Mouse (Mus musculus) CH12.LX (cell line): Measurements from ENCODE around the gene Ift22. TPM values are rescaled to one million over a fixed set of nuclear protein-coding genes. Genes with fewer than 3 reads are reported as not detected.

Source experiments
- DNase-seq: peaks from one replicate; pipeline ENCODE4 v3.0.0-alpha.2; 2013; ENCODE audit errors: extremely low read depth
- H3K27ac ChIP-seq: 2 replicates; pipeline ENCODE4 v1.5.1; 2012; ENCODE audit warnings: low read depth, mild to moderate bottlenecking, control low read depth, moderate library complexity; ENCODE audit not compliant: insufficient read depth
- H3K27me3 ChIP-seq: replicated peaks from 2 replicates; pipeline ENCODE3; 2012; ENCODE audit warnings: inconsistent platforms
- H3K36me3 ChIP-seq, 2 experiments: replicated peaks in 1 of 2; 2 replicates each; pipeline versions ENCODE3 to v1.6.1; 2012; ENCODE audit warnings: inconsistent platforms in 1 of 2, low read length in 1 of 2, mild to moderate bottlenecking in 1 of 2, mixed read lengths in 1 of 2, moderate library complexity in 1 of 2; ENCODE audit not compliant: control insufficient read depth in 1 of 2, insufficient read depth in 1 of 2
- H3K4me1 ChIP-seq, 2 experiments: 2 replicates each; pipeline ENCODE4 v1.6.1; 2012; ENCODE audit warnings: inconsistent platforms in 1 of 2, moderate library complexity in 1 of 2; ENCODE audit not compliant: insufficient read depth in 2 of 2, control insufficient read depth in 1 of 2
- H3K4me2 ChIP-seq: 2 replicates; pipeline ENCODE4 v1.6.1; 2012; ENCODE audit warnings: low read depth, mild to moderate bottlenecking, control low read depth; ENCODE audit not compliant: poor library complexity, insufficient read depth, severe bottlenecking
- H3K4me3 ChIP-seq, 3 experiments: fragments of 150-350 bp in 1 of 3; sonication (generic) in 1 of 3; replicated peaks in 1 of 3; 2 replicates each; pipeline versions ENCODE3 to v1.5.1; 2011 to 2012; ENCODE audit warnings: low read depth in 2 of 3, low read length in 2 of 3, mild to moderate bottlenecking in 2 of 3, moderate library complexity in 2 of 3, control low read depth in 1 of 3, improper control_type of control experiment in 1 of 3, inconsistent platforms in 1 of 3, mixed read lengths in 1 of 3; ENCODE audit not compliant: poor library complexity in 1 of 3
- H3K79me2 ChIP-seq: replicated peaks from 2 replicates; pipeline ENCODE4 v1.6.1; 2012; ENCODE audit warnings: mild to moderate bottlenecking, moderate library complexity; ENCODE audit not compliant: control insufficient read depth, poor library complexity, insufficient read depth, severe bottlenecking; ENCODE audit errors: extremely low read depth
- H3K9ac ChIP-seq: 2 replicates; pipeline ENCODE4 v1.6.1; 2012; ENCODE audit warnings: low read depth, mild to moderate bottlenecking, control low read depth, moderate library complexity; ENCODE audit not compliant: insufficient read depth
- H3K9me3 ChIP-seq: replicated peaks from 2 replicates; pipeline ENCODE3; 2012; ENCODE audit warnings: low read length, inconsistent platforms, mixed read lengths
- CTCF ChIP-seq, 2 experiments: IDR thresholded peaks in 1 of 2; conservative IDR thresholded peaks in 1 of 2; 2 replicates each; pipeline ENCODE4 v1.5.1; 2011 to 2012; ENCODE audit warnings: low read depth in 2 of 2, low read length in 2 of 2, improper control_type of control experiment in 1 of 2, inconsistent platforms in 1 of 2, mild to moderate bottlenecking in 1 of 2, moderate library complexity in 1 of 2
- ETS1 ChIP-seq: conservative IDR thresholded peaks from 2 replicates; pipeline ENCODE4 v1.6.1; 2012; ENCODE audit warnings: low read depth, mild to moderate bottlenecking, inconsistent platforms, low read length, improper control_type of control experiment, moderate library complexity
- GABPA ChIP-seq: IDR thresholded peaks from 2 replicates; pipeline ENCODE4 v1.6.1; 2012; ENCODE audit warnings: low read depth, low read length, improper control_type of control experiment, inconsistent platforms; ENCODE audit not compliant: insufficient replicate concordance
- HCFC1 ChIP-seq: IDR thresholded peaks from 2 replicates; pipeline ENCODE4 v1.6.1; 2012; ENCODE audit warnings: low read depth, mild to moderate bottlenecking, inconsistent platforms, low read length, improper control_type of control experiment
- PAX5 ChIP-seq: IDR thresholded peaks from 2 replicates; pipeline ENCODE4 v1.6.1; 2012; ENCODE audit warnings: low read length, inconsistent platforms, mixed read lengths
- RAD21 ChIP-seq: IDR thresholded peaks from 2 replicates; pipeline ENCODE4 v1.6.1; 2011; ENCODE audit warnings: low read depth, mild to moderate bottlenecking, low read length, improper control_type of control experiment, moderate library complexity
- SIN3A ChIP-seq: IDR thresholded peaks from 2 replicates; pipeline ENCODE4 v1.6.1; 2012; ENCODE audit warnings: low read length, improper control_type of control experiment, inconsistent platforms
- SMC3 ChIP-seq: IDR thresholded peaks from 2 replicates; pipeline ENCODE4 v1.6.1; 2011; ENCODE audit warnings: low read depth, low read length, improper control_type of control experiment
- TCF12 ChIP-seq: IDR thresholded peaks from 2 replicates; pipeline ENCODE4 v1.6.1; 2014; ENCODE audit warnings: low read depth, mild to moderate bottlenecking, inconsistent platforms, low read length, improper control_type of control experiment
- UBTF ChIP-seq: IDR thresholded peaks from 2 replicates; pipeline ENCODE4 v1.6.1; 2012; ENCODE audit warnings: low read depth, mild to moderate bottlenecking, inconsistent platforms, low read length, improper control_type of control experiment, moderate library complexity
- USF1 ChIP-seq: IDR thresholded peaks from 2 replicates; pipeline ENCODE4 v1.6.1; 2014; ENCODE audit warnings: low read depth, mild to moderate bottlenecking, inconsistent platforms, low read length, improper control_type of control experiment
- USF2 ChIP-seq: conservative IDR thresholded peaks from 2 replicates; pipeline ENCODE4 v1.6.1; 2011; ENCODE audit warnings: low read depth, low read length, improper control_type of control experiment
- ZC3H11A ChIP-seq: IDR thresholded peaks from 2 replicates; pipeline ENCODE4 v1.6.1; 2012; ENCODE audit warnings: low read depth, mild to moderate bottlenecking, inconsistent platforms, low read length, improper control_type of control experiment
- ZKSCAN1 ChIP-seq: IDR thresholded peaks from 2 replicates; pipeline ENCODE4 v1.6.1; 2012; ENCODE audit warnings: low read depth, inconsistent platforms, low read length, improper control_type of control experiment, borderline replicate concordance
- dilution Hi-C: fragments of 300-500 bp; cut with MboI; formaldehyde crosslinking; loops from 2 replicates; pipeline ENCODE4 v1.14.3; 2020; ENCODE audit warnings: low sequenced_read_pairs; ENCODE audit not compliant: extremely low pct_unique_long_range_greater_than_20kb, extremely low pct_ligation_motif_present
- in situ Hi-C: fragments of 300-500 bp; cut with MboI; formaldehyde crosslinking; loops from 3 replicates; pipeline ENCODE4 v1.14.3; 2019; ENCODE audit warnings: low sequenced_read_pairs, low pct_ligation_motif_present, low pct_unique_long_range_greater_than_20kb, mixed read lengths
- polyA plus RNA-seq: library from polyadenylated mRNA; unstranded; fragments of >175 nt; gene quantifications from 2 replicates; pipeline ENCODE4 v1.2.1, GENCODE M21; 2012; ENCODE audit warnings: low read depth; ENCODE audit not compliant: insufficient read length
- total RNA-seq, 2 experiments: library from RNA; depleted of rRNA; stranded (reverse); fragments of 300-350 nt in 1 of 2; fragments of >200 nt in 1 of 2; gene quantifications; 2 replicates each; pipeline ENCODE4 v1.2.3; 2012 to 2014

Gene Ift22
- total and polyA plus RNA-seq, 3 experiments, result 16.8 to 39.6 (median 18.5) TPM

- H3K9me3 ChIP-seq, result peaks cover 5% of the 10 kb centered on the region
- no peak overlapping the region for H3K27ac ChIP-seq
- no peak for TF ChIP-seq USF1
- TF ChIP-seq SIN3A, result no peak
- no peak for TF ChIP-seq ZKSCAN1
- TF ChIP-seq RAD21, result peak; percentile 6
- no peak for TF ChIP-seq UBTF
- TF ChIP-seq SMC3, result peak; percentile 16; the same call in 1 of the 2 replicates
- TF ChIP-seq CTCF (conservative IDR thresholded peaks at IDR 0.05 in 1 of 2, IDR thresholded peaks at IDR 0.05 in 1 of 2; ENCODE audit: low read depth in 2 of 2, low read length in 2 of 2), result peak; percentile 38 to 58
- peaks cover 8% of the 10 kb centered on the region for H3K27me3 ChIP-seq
- no peaks in the 10 kb centered on the region for H3K79me2 ChIP-seq
- H3K4me3 ChIP-seq, result no peak overlapping the region
- H3K4me1 ChIP-seq, result peaks cover 0 to 16% of the 10 kb centered on the region in 2 experiments; a peak in 2 of 4 replicates
- in situ Hi-C loops (no loop called here), dilution Hi-C loops (no loop called here)
- H3K9ac ChIP-seq, result no peak overlapping the region
- no peak overlapping the region for H3K4me2 ChIP-seq
- peak; percentile 43 for DNase-seq
- peaks cover 0 to 2% of the 10 kb centered on the region in 2 experiments for H3K36me3 ChIP-seq
These were observed 2.3 kb upstream of the Ift22 start for GRCm38 (mm10) chr5:136905630-136906029.

DNA sequence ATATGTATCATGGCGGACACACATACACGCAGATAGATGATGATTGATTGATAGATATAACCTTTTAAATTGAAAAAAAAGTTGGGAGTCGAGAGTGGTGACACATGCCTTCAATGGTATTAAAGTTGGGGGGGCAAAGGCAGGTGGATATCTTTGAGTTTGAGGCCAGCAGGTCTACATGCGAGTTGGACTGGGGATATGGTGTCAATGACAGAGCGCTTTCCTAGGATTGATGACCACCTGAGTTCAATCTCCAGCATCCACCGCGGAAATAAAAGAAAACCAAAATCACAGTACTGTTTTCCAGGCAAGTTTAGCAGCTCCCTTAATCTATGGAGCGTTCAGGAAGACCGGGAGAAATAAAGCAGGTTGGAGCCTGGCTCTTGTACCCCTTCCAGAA lies 363 bp upstream of the Ift22 start:
- Histone ChIP-seq H3K27ac (no peak overlapping the region), H3K4me1 (peaks cover 0 to 16% of the 10 kb centered on the region in 2 experiments; a peak in 2 of 4 replicates), H3K4me3 (peak overlapping the region; percentile 66 to 82 (median 80)), H3K9me3 (peaks cover 5% of the 10 kb centered on the region), H3K36me3 (peaks cover 3 to 19% of the 10 kb centered on the region in 2 experiments), H3K27me3 (peaks cover 2% of the 10 kb centered on the region), H3K79me2 (no peaks in the 10 kb centered on the region), H3K9ac (peak overlapping the region; percentile 57)
- in situ Hi-C loops, result no loop called here
- no peak for TF ChIP-seq RAD21
- TF ChIP-seq USF2, result no peak
- TF ChIP-seq ETS1, result 0 out of 2 replicates have a peak, but pooled peaks have one; percentile 4
- no peak for TF ChIP-seq PAX5
- TF ChIP-seq, all 38 proteins: peak for 1
- H3K4me2 ChIP-seq, result peak overlapping the region; percentile 84
- no peak for DNase-seq
- dilution Hi-C loops, result no loop called here

DNA sequence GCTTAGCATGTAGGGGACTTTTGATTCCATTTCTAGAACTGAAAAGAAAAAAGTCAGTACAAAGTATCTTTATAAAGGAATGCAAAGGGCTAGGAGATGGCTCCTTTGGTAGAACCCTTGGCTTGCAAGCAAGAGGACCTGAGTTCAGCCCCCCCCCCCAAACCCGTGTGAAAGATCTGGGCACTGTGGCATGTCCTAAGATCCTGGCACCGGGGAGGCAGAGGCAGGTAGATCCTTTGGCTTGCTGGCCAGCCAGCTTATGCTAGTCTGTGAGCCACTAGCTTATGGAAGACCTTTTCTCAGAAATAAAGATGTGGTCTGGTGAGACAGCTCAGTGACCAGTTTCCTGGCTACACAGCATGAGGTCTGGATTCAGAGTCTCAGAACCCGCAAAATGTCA lies 6.2 kb downstream of the Ift22 start:
- Histone ChIP-seq H3K36me3 (peaks cover 12 to 41% of the 10 kb centered on the region in 2 experiments), H3K9ac (no peak overlapping the region), H3K4me2 (no peak overlapping the region), H3K79me2 (no peaks in the 10 kb centered on the region), H3K4me1 (peaks cover 0 to 5% of the 10 kb centered on the region in 2 experiments; a peak in 2 of 4 replicates), H3K27ac (no peak overlapping the region), H3K4me3 (no peak overlapping the region), H3K9me3 (peaks cover 2% of the 10 kb centered on the region), H3K27me3 (no peaks in the 10 kb centered on the region)
- no peak for DNase-seq
- no peak for TF ChIP-seq TCF12
- TF ChIP-seq HCFC1, result no peak
- TF ChIP-seq UBTF, result no peak
- TF ChIP-seq PAX5, result no peak
- TF ChIP-seq USF1, result no peak
- TF ChIP-seq GABPA, result no peak
- no peak for TF ChIP-seq ZC3H11A
- dilution Hi-C loops, result no loop called here
- in situ Hi-C loops, result no loop called here
